Mouse (Mus musculus) CH12.LX (cell line): ENCODE results near the gene Wnt5b.
"Not testable (repeated sequence)": the region's sequence is repeated elsewhere in the genome, so short reads cannot be mapped to it uniquely, and the experiment has no call there.

Source experiments
- CTCF ChIP-seq, 2 experiments: IDR thresholded peaks in 1 of 2; conservative IDR thresholded peaks in 1 of 2; 2 replicates each; pipeline ENCODE4 v1.5.1; 2011 to 2012; ENCODE audit warnings: low read depth in 2 of 2, low read length in 2 of 2, improper control_type of control experiment in 1 of 2, inconsistent platforms in 1 of 2, mild to moderate bottlenecking in 1 of 2, moderate library complexity in 1 of 2
- E2F4 ChIP-seq: IDR thresholded peaks from 2 replicates; pipeline ENCODE4 v1.6.1; 2011; ENCODE audit warnings: low read depth, low read length, improper control_type of control experiment; ENCODE audit not compliant: insufficient replicate concordance
- EP300 ChIP-seq: IDR thresholded peaks from 2 replicates; pipeline ENCODE4 v1.6.1; 2011; ENCODE audit warnings: low read length, improper control_type of control experiment
- MAFK ChIP-seq: IDR thresholded peaks from 2 replicates; pipeline ENCODE4 v1.6.1; 2011; ENCODE audit warnings: low read length, improper control_type of control experiment; ENCODE audit not compliant: insufficient replicate concordance
- MYC ChIP-seq: IDR thresholded peaks from 2 replicates; pipeline ENCODE4 v1.6.1; 2011; ENCODE audit warnings: low read depth, mild to moderate bottlenecking, improper control_type of control experiment, low read length
- NRF1 ChIP-seq: IDR thresholded peaks from 2 replicates; pipeline ENCODE4 v1.6.1; 2014; ENCODE audit warnings: low read depth, mild to moderate bottlenecking, inconsistent platforms, low read length, improper control_type of control experiment, moderate library complexity
- POLR2A ChIP-seq: IDR thresholded peaks from 2 replicates; pipeline ENCODE4 v1.6.1; 2011; ENCODE audit warnings: low read depth, mild to moderate bottlenecking, improper control_type of control experiment, low read length
- POLR2AphosphoS2 ChIP-seq: IDR thresholded peaks from 2 replicates; pipeline ENCODE4 v1.6.1; 2011; ENCODE audit warnings: low read depth, low read length, improper control_type of control experiment
- SIN3A ChIP-seq: IDR thresholded peaks from 2 replicates; pipeline ENCODE4 v1.6.1; 2012; ENCODE audit warnings: low read length, improper control_type of control experiment, inconsistent platforms
- USF1 ChIP-seq: IDR thresholded peaks from 2 replicates; pipeline ENCODE4 v1.6.1; 2014; ENCODE audit warnings: low read depth, mild to moderate bottlenecking, inconsistent platforms, low read length, improper control_type of control experiment
- ZC3H11A ChIP-seq: IDR thresholded peaks from 2 replicates; pipeline ENCODE4 v1.6.1; 2012; ENCODE audit warnings: low read depth, mild to moderate bottlenecking, inconsistent platforms, low read length, improper control_type of control experiment
- ZMIZ1 ChIP-seq: IDR thresholded peaks from 2 replicates; pipeline ENCODE4 v1.6.1; 2012; ENCODE audit warnings: low read depth, mild to moderate bottlenecking, inconsistent platforms, low read length, improper control_type of control experiment
- ZNF384 ChIP-seq: IDR thresholded peaks from 2 replicates; pipeline ENCODE4 v1.6.1; 2012; ENCODE audit warnings: low read depth, low read length, improper control_type of control experiment, inconsistent platforms

DNA sequence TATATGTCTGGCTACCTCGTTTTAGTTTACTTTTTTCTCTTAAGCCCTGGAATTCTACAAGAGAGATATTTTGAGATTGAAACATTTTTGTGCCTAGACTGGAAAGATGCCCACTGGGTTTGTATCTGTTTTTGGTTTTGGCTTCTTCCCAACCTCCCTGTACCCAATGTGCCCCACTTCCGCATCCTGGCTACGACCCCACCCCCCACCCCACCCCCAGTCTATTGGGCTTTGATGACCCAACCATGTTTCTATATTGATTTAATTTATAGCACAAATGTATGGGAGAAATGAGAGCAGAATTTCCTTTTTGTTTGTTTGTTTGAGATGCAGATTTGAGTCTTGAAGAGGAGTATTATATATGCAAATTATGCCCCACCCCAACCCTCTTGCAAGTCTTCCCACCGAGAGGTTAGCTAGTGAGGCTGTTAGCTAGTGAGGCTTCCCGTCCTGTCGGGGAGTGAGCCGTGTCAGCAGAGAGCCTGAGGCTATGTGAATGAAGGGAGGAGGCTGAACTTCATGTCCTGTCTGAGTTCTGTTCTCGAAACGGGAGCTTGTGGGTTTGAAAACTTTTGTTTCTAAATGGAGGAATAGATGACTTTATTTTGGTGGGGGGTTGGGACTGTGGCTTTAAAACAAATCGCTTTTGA is 62.3 kb downstream of the Wnt5b start:
- TF ChIP-seq CTCF (conservative IDR thresholded peaks at IDR 0.05 in 1 of 2, IDR thresholded peaks at IDR 0.05 in 1 of 2; ENCODE audit: low read depth in 2 of 2, low read length in 2 of 2); MAFK; USF1; ZNF384; EP300; POLR2A; MYC; E2F4; ZC3H11A; ZMIZ1; NRF1; POLR2AphosphoS2: not testable (repeated sequence)
- TF ChIP-seq SIN3A, result 0 out of 2 replicates have a peak, but pooled peaks have one; percentile 62
